Mouse (Mus musculus): Measurements from ENCODE around the gene Gm10295. TPM values are rescaled to one million over a fixed set of nuclear protein-coding genes. Genes with fewer than 3 reads are reported as not detected.

The Gm10295 gene
- polyA plus RNA-seq, 1 experiment: not detected

DNA sequence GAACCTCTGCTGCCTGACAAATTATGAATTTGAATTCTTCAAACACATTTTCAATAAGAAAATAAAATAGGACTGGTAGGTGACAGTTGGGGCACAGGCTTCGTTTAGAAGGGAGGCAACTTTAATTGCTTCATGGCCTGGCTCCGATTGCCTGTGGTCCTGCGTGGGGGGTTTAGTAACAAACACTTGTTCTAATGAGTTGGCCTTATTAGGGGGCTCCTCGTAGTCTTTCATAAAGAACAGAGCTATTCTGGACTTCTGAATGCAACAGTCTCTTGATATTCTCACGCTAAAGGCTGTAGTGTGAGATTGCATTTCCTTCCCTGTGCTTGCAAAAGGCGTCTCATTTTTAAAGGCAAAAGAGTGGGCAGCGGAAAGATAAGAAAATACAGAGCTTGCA, 33.6 kb upstream of the Gm10295 start:
- TF ChIP-seq CTCF (IDR thresholded peaks at IDR 0.05; ENCODE audit: insufficient read depth, low read depth, low read length) (no peak), POLR2A (IDR thresholded peaks at IDR 0.05; ENCODE audit: insufficient read depth, low read depth, low read length) (no peak)
- Histone ChIP-seq H3K4me1 (ENCODE audit: control insufficient read depth, insufficient read depth, low read length) (peaks cover 6% of the 10 kb centered on the region; the same call in 1 of the 2 replicates), H3K4me3 (ENCODE audit: insufficient read depth, low read depth, low read length) (no peak overlapping the region), H3K27ac (ENCODE audit: insufficient read depth, low read depth, low read length) (no peak overlapping the region)
- 74% methylated on average over 7 of the region's 7 CpGs for WGBS

DNA sequence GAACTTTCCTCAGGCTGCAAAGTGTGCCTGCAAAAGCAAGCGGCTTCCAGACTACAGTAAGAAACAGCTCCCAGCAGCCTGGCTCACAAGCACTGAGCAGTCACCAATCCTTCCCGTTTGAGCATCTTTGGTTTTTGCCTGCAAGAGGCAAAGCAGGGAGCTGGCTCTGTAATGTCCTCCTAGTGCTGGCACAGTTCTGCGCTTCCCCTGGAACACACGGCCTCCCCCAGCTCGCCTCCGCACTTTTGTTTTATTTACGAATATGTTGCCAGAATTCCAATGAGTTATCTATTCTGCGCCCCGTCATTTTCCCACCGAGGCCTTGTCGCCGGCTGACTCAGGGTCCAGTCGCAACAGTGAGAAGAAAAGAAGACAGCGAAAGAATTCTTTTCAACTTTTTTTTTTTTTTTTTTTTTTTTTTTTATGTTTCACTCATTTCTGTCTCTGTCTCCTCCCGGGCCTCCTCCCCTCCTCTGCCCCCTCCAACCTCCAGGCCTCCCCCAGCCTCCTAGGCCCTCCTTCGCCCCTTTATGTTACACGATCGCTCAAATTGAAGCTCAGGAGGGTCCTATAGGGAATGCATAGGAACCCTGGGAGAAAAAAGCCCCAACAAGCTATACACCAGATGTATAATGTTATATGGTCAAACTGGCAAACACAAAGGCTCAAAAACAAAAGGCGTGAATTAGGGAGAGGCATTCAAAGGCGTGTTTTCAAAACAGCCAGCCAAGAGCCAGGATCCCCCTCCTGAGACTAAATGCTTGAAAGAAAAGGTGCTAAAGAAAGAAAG, 32.3 kb upstream of the Gm10295 start:
- Histone ChIP-seq H3K27ac (ENCODE audit: insufficient read depth, low read depth, low read length) (no peak overlapping the region), H3K4me1 (ENCODE audit: control insufficient read depth, insufficient read depth, low read length) (peaks cover 6% of the 10 kb centered on the region; the same call in 1 of the 2 replicates), H3K4me3 (ENCODE audit: insufficient read depth, low read depth, low read length) (no peak overlapping the region)
- TF ChIP-seq POLR2A (IDR thresholded peaks at IDR 0.05; ENCODE audit: insufficient read depth, low read depth, low read length) (no peak), CTCF (IDR thresholded peaks at IDR 0.05; ENCODE audit: insufficient read depth, low read depth, low read length) (no peak)
- WGBS: 51% methylated on average over 20 of the region's 20 CpGs

DNA sequence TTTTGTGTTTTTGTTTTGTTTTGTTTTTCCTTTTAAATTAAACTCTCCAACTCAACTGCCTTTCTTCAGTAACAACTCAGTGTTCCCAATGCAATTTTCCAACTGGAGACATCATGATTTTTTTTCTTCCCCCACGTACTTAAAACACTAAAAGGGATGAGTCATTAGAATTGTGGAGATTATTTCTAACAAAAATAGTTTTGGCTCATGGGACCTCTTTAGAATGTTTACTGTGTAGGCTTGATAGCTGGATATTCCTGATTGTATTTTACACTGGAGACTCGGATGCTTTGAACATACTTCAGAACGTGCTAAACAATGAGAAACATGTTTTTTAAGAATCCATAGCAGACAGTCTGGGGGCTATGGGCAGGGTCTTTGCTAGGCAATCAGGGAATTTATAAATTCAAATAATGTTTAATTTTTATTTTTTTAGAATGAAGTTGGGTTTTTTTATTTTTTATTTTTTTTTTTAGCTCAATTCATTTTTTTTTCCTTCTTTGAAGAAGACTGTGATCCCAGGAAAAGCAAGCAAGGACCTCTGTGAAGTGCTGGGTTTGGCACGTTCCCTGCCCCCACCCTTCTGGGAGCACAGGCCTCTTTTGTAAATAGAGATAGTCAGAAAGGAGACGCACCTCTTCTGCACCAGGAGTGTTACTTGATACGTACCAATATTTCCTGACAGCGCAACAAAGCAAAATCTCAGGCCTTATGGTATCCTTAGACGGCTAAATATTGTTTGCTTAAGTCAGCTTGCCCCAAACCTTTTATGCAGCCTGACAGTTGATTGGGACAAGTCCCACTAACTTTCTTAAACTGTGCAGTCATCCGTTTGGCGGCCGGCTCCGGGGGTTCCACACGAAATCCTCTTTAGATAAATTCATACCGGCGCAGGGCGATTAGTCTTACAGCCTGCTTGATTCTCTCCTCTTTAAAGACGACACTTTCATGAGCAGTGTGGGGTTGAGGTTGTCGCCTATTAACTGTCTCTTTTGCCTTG, 28.8 kb upstream of the Gm10295 start:
- H3K27ac ChIP-seq (ENCODE audit: insufficient read depth, low read depth, low read length): no peak overlapping the region
- TF ChIP-seq CTCF (IDR thresholded peaks at IDR 0.05; ENCODE audit: insufficient read depth, low read depth, low read length): no peak
- no peak for TF ChIP-seq POLR2A (IDR thresholded peaks at IDR 0.05; ENCODE audit: insufficient read depth, low read depth, low read length)
- H3K4me3 ChIP-seq (ENCODE audit: insufficient read depth, low read depth, low read length): no peak overlapping the region
- WGBS: 40% methylated on average over 18 of the region's 18 CpGs
- H3K4me1 ChIP-seq (ENCODE audit: control insufficient read depth, insufficient read depth, low read length): peaks cover 4% of the 10 kb centered on the region; the same call in 1 of the 2 replicates

DNA sequence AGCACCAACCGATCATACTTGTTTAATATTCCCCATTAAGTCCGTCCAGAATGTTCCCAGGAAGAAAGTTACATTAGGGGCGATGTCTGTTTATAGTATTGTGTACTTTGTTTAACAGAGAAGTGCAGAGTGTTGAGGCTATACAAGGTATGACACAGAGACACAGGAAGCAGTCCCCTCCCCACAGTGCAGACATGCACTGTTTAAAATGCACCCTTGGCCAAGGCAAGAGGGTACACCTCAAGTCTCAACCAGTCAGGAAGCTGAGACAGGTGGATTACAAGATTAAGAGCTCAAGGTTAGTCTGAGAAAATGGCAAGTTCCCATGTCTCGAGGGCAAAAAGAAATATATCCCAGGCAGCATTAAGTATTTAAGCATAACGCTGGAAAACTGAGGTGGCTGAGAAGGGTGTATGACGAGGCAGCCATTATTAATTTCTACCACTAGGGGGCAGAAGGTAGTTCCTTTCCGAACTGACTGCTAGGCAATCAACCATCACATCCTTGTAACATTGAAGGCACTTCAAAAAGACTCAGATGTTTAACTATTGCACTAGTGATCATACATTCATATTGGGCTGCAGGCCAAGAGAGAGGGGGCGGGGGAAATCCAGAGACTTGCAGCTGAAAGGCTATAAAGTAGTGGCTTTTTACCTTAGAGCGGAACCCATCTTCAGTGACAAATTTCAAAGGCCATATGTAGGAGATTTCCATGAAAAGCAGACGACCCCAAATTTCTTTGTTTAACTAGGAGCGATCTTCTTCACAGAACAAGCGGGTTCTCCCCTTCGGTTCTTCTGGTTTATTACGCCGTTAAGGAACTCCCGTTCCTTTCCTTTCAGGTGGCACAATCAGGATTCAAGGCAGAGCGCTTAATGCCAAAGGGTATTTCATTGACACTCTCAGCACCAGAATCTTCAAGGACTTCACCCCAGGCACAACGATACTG, 27.8 kb upstream of the Gm10295 start:
- no peak overlapping the region for H3K4me3 ChIP-seq (ENCODE audit: insufficient read depth, low read depth, low read length)
- no peak for TF ChIP-seq CTCF (IDR thresholded peaks at IDR 0.05; ENCODE audit: insufficient read depth, low read depth, low read length)
- no peak for TF ChIP-seq POLR2A (IDR thresholded peaks at IDR 0.05; ENCODE audit: insufficient read depth, low read depth, low read length)
- no peak overlapping the region for H3K27ac ChIP-seq (ENCODE audit: insufficient read depth, low read depth, low read length)
- 59% methylated on average over 18 of the region's 18 CpGs for WGBS
- peaks cover 4% of the 10 kb centered on the region; the same call in 1 of the 2 replicates for H3K4me1 ChIP-seq (ENCODE audit: control insufficient read depth, insufficient read depth, low read length)

DNA sequence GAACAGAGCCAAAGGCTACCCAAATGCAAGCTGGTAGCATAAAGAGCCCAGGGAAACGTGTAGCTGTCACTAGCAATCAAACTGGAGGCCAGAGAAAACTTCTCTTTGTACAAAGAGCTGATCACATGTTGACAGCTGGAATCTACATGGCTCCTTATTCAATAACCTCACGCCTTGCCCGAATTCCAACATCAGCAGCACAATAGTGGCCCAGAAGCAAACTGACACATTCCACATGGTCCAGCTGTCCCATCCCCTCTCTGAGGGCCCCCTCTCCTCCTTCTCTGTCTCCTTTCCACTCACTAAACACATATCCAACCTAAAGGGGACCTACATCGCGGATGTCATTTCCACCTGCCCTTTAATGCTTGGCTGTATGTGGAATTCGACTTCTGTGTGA, 26.7 kb upstream of the Gm10295 start:
- Histone ChIP-seq H3K4me1 (ENCODE audit: control insufficient read depth, insufficient read depth, low read length) (no peaks in the 10 kb centered on the region), H3K27ac (ENCODE audit: insufficient read depth, low read depth, low read length) (no peak overlapping the region), H3K4me3 (ENCODE audit: insufficient read depth, low read depth, low read length) (no peak overlapping the region)
- no peak for TF ChIP-seq POLR2A (IDR thresholded peaks at IDR 0.05; ENCODE audit: insufficient read depth, low read depth, low read length)
- no peak for TF ChIP-seq CTCF (IDR thresholded peaks at IDR 0.05; ENCODE audit: insufficient read depth, low read depth, low read length)
- 83% methylated on average over 6 of the region's 6 CpGs for WGBS

DNA sequence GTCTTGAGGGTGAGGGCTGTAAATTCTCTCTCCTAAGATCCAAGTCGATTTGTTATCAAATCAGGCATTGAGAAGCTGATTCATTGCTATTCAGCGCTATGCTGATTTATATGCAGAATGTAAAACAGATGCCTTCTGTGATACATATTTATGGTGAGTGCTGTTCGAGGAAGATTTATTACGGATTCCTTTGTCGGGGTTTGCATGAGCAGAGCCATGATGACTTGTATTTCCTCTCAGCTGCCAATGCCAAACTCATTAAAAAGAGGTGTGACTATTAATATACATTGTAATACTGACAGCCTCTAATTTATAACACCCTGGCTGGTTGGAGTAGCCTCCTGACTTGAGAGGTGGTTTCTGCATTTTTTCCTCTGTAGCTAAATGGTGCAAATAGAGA, 22.8 kb upstream of the Gm10295 start:
- 52% methylated on average over 5 of the region's 5 CpGs for WGBS
- H3K4me1 ChIP-seq (ENCODE audit: control insufficient read depth, insufficient read depth, low read length): no peaks in the 10 kb centered on the region
- H3K27ac ChIP-seq (ENCODE audit: insufficient read depth, low read depth, low read length): no peak overlapping the region
- no peak overlapping the region for H3K4me3 ChIP-seq (ENCODE audit: insufficient read depth, low read depth, low read length)
- TF ChIP-seq CTCF (IDR thresholded peaks at IDR 0.05; ENCODE audit: insufficient read depth, low read depth, low read length) (no peak), POLR2A (IDR thresholded peaks at IDR 0.05; ENCODE audit: insufficient read depth, low read depth, low read length) (no peak)

DNA sequence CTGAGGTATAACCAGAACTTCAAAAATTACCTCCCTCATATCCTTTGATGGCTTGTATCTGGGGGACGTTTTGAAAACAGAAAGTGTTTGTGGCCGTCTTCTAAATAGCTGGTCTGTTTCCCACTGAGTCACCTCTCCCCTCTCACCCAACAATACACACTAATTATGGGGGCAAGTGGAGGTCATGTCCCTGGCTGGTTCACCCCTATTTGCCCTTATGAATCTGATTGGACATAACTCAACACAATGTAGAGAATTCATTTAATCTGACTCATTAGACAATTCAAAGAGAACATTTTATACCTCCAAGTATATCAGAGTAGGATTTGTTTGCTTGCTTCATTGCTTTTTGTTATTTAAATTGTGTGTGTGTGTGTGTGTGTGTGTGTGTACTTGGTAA, 20.6 kb upstream of the Gm10295 start:
- Histone ChIP-seq H3K27ac (ENCODE audit: insufficient read depth, low read depth, low read length) (no peak overlapping the region), H3K4me1 (ENCODE audit: control insufficient read depth, insufficient read depth, low read length) (no peaks in the 10 kb centered on the region), H3K4me3 (ENCODE audit: insufficient read depth, low read depth, low read length) (no peak overlapping the region)
- WGBS: 62% methylated on average over 2 of the region's 2 CpGs
- no peak for TF ChIP-seq CTCF (IDR thresholded peaks at IDR 0.05; ENCODE audit: insufficient read depth, low read depth, low read length)
- no peak for TF ChIP-seq POLR2A (IDR thresholded peaks at IDR 0.05; ENCODE audit: insufficient read depth, low read depth, low read length)

DNA sequence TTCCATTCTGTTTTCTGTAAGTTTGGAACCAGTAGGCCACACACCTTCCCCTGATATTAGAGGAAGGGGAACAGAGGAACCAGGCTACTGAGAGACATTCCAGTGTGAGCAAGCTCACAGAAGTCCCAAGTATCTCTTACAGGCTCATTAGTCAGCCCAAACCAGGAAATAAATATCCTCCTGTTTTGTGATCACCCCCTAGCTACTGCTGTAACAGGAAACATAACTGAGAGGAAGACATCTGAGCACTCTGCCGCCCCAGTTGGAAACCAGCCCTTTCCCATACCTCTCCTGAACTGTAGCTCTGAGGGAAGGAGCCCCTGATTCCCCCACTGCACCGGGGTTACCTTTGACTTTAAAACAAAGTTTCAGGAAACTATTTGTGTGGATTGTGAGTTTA, 19.5 kb upstream of the Gm10295 start:
- Histone ChIP-seq H3K27ac (ENCODE audit: insufficient read depth, low read depth, low read length) (no peak overlapping the region), H3K4me3 (ENCODE audit: insufficient read depth, low read depth, low read length) (no peak overlapping the region), H3K4me1 (ENCODE audit: control insufficient read depth, insufficient read depth, low read length) (no peaks in the 10 kb centered on the region)
- no peak for TF ChIP-seq POLR2A (IDR thresholded peaks at IDR 0.05; ENCODE audit: insufficient read depth, low read depth, low read length)
- no peak for TF ChIP-seq CTCF (IDR thresholded peaks at IDR 0.05; ENCODE audit: insufficient read depth, low read depth, low read length)
- WGBS: 77% methylated on average over 2 of the region's 2 CpGs
